Mouse (Mus musculus) myocyte (in vitro differentiated cells): Measurements from ENCODE around the gene AC129217.1.

Experiments
- E2F4 ChIP-seq: IDR thresholded peaks from one replicate; pipeline ENCODE4 v1.6.1; 2011; ENCODE audit warnings: mild to moderate bottlenecking, control low read depth, moderate library complexity; ENCODE audit not compliant: insufficient read depth
- MAX ChIP-seq: IDR thresholded peaks from one replicate; pipeline ENCODE4 v1.6.1; 2011; ENCODE audit warnings: low read depth, mild to moderate bottlenecking, control low read depth
- MYOD1 ChIP-seq, 3 experiments: IDR thresholded peaks; one replicate each; pipeline ENCODE4 v1.6.1; 2011; ENCODE audit warnings: control low read depth in 2 of 3, low read depth in 2 of 3, mild to moderate bottlenecking in 2 of 3, moderate library complexity in 1 of 3; ENCODE audit not compliant: insufficient read length in 2 of 3, control insufficient read depth in 1 of 3
- POLR2A ChIP-seq: IDR thresholded peaks from one replicate; pipeline ENCODE4 v1.6.1; 2011; ENCODE audit warnings: low read depth, mild to moderate bottlenecking, control low read depth, moderate library complexity; ENCODE audit not compliant: insufficient read length
- POLR2AphosphoS2 ChIP-seq: IDR thresholded peaks from one replicate; pipeline ENCODE4 v1.6.1; 2011; ENCODE audit warnings: low read depth, control low read depth; ENCODE audit not compliant: insufficient read length
- REST ChIP-seq: IDR thresholded peaks from one replicate; pipeline ENCODE4 v1.6.1; 2011; ENCODE audit warnings: mild to moderate bottlenecking, control low read depth, moderate library complexity; ENCODE audit not compliant: insufficient read depth, insufficient read length
- TCF12 ChIP-seq: IDR thresholded peaks from one replicate; pipeline ENCODE4 v1.6.1; 2011; ENCODE audit warnings: mild to moderate bottlenecking, control low read depth; ENCODE audit not compliant: poor library complexity, insufficient read depth, severe bottlenecking
- TCF3 ChIP-seq: IDR thresholded peaks from one replicate; pipeline ENCODE4 v1.6.1; 2011; ENCODE audit warnings: low read depth, control low read depth; ENCODE audit not compliant: insufficient read length

DNA sequence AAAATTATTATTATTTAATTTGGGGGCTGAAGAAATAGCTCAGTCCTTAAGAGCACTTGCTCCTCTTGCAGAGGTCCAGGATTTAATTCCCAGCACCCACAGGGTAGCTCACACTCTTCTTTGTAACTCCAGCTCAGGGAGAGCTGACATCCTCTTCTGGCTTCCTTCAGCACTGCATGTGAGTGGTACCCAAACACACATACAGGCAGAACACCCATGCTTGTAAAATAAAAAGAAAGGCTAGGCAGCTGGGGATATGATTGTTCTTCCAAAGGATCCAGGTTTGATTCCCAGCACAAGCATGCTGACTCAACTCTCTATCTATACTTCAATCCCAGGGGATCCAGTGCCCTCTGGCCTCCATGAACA is 30.6 kb upstream of the AC129217.1 start:
- TF ChIP-seq POLR2AphosphoS2 (no peak), E2F4 (no peak), POLR2A (no peak), TCF12 (no peak), MAX (no peak), MYOD1 (IDR thresholded peaks at IDR 0.05; ENCODE audit: control insufficient read depth in 1 of 3, insufficient read length in 2 of 3, low read depth in 2 of 3) (no peak), TCF3 (no peak), REST (no peak)
